Mouse (Mus musculus): ENCODE results near the gene Tlx3.

DNA sequence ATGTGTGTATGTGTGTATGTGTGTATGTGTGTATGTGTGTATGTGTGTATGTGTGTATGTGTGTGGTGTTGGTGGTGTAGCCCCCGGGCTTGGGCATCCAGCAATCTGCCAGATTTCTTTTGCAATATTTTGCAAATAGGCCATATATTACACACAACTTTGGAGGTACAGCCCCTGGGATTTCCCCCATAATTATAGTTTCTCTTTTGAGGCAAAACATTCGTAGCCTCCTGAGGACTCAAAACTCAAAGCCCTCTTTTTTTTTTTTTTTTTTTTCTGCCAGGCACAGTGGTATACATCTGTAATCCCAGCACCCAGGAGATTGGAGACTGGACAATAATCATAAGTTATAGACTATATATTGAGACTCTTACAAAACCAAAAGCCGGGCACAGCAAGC lies 21.6 kb downstream of the Tlx3 start:
- no peak for TF ChIP-seq POLR2A (IDR thresholded peaks at IDR 0.05; ENCODE audit: low read depth, low read length)
- no peak for TF ChIP-seq CTCF (conservative IDR thresholded peaks at IDR 0.05; ENCODE audit: insufficient read depth, insufficient read length, low read depth, low read length)

Data from kidney, adult 2 months (tissue).